Mouse (Mus musculus): ENCODE data around the gene Prkca. TPM values are rescaled to one million over a fixed set of nuclear protein-coding genes. Genes with fewer than 3 reads are reported as not detected.

Gene Prkca
- total RNA-seq, 2 experiments from 2014 or later = 3.2 to 6.7 TPM

DNA sequence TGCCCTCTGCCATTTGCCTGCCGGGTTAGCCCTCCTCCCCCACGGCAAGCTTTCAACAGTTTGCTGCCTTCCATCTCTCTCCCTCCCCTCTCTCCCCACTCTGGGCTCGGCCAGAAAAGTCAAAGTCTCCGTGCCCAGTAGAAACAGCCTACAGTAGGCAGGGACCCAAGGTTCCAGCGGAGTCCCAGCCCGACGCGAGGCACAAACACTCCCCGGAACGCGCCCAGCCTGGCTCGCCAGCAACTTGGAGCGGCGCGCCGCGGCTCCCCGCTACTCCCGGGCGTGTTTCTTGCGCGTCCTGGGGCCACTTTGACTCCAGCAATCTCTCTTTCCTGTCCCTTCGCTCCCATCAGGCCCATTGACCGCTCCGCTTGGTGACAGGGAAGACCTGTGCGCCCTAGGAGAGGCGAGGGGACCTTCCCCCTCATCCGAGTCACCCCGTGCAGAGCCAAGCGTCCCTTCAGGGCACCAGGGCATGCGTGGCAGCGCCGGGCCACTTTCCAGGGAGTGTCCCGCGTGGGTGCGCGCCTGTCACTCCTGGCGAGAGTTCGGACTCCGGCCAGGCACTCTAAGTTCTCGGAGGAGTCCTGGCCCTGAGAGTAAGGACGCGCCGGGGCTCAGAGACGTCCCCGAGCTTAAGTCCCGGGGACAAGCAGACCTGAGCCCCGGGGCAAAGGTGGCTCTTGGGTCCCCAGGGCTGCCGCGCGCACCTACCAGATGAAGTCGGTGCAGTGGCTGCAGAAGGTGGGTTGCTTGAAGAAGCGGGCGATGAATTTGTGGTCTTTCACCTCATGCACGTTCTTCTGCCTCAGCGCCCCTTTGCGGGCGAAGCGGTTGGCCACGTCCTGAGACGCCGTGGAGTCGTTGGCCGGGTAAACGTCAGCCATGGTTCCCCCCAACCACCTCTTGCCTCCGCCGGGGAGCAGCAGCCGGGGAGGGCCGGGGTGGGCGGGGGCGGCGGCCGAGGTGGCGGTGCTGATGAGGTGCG is 653 bp downstream of the Prkca start, which contains the start of gene Apoh:
Gene Apoh, plus strand, starts transcription at position 574 of the 988 bp plus-strand sequence.
- no peak for ATAC-seq (replicated peaks; ENCODE audit: low FRiP score, poor library complexity, severe bottlenecking)

DNA sequence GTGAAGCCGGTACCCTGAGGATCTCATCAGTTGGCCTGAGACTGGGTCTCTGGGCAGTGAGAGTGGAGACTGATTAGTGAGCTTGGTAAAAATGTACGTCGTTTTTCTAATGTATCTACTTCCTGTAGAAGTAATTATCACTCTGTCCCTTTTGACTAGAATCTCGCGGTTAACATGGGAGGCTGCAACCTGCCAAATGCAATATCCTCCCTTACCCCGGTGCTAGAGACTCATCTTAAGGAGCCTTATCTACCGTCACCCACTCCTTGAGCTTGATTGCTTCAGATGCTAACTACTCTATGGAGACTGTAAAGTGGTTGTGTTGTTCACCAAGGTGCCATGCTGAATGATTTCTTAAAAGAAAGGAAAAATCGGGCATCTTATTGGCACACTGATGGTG is 1.9 kb downstream of the Prkca start:
- ATAC-seq (replicated peaks; ENCODE audit: low FRiP score, poor library complexity, severe bottlenecking) = no peak

DNA sequence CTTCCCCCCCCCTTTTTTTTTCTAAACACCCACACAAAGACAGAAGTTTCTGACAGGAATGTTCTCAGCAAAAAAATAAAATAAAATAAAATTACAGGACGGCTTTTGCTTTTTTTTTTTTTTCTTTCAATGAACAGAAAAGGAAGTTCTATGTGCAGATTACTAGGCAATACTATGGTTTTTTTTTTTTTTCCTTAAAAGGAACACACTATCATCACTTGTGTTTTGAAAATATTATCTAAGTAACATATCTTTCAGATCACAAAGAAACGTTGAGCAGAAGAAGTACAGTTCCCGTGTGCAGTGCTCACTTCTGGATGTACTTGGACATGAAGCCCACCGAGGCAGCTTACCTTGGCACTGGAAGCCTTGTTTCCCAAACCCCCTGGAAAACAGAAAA is 3.4 kb downstream of the Prkca start:
- ATAC-seq (replicated peaks; ENCODE audit: low FRiP score, poor library complexity, severe bottlenecking) = no peak

DNA sequence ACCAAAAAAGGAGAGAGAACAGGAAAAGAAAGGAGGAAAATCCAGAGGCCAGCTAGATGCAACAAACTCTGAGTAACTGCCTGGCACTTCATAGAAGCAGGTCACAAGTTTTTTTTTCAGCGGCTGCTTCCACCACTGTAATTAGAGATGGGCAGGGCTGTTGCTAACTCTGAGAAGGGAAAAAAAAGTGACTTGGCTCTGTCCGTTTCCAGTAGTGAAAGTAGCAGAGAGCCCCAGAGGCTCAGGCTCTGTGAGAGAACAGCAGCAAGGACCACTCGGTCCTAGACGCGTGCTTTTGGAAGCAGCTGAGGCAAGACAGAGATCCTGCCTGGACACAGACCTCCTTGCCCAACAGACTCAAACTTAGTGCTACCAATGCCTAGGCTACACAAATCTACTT is 7.3 kb downstream of the Prkca start:
- ATAC-seq (replicated peaks; ENCODE audit: low FRiP score, poor library complexity, severe bottlenecking) = no peak

DNA sequence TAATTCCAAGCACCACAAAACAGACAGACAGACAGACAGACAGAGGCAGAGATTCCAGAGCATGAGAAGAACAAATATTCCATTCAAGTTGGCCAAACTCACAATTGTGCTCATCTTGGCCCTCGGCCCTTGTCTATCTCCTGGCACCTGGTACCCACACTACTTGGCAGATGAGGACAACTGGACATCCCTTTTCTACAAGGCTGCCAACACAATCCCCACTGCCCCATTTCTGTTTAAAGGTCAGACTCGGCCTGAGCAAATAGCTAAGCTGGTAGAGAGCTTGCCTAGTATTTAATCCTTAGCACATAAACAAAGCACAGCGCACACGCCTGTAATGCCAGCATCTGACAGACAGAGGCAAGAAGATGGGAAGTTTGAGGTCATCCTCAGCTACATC is 8.2 kb downstream of the Prkca start:
- ATAC-seq (replicated peaks; ENCODE audit: low FRiP score, poor library complexity, severe bottlenecking) = no peak

DNA sequence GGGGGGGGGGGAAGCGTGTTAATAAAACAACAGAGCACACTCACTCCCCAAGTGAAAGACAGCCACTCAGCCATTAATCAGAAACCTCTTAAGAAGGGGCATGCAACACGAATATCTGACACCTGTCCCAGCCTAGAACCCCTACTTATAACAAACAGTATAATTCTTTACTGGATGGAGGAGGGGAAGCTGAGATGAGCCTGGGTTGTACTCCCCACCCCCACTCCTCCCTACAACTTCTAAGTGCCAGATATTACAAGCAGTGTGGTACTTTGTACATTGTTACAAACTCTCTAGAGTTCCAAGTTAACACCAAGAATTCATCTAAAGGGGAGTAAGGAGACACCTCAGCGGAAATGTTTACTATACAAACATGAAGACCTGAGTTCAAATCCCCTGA is 9.1 kb downstream of the Prkca start:
- no peak for ATAC-seq (replicated peaks; ENCODE audit: low FRiP score, poor library complexity, severe bottlenecking)

DNA sequence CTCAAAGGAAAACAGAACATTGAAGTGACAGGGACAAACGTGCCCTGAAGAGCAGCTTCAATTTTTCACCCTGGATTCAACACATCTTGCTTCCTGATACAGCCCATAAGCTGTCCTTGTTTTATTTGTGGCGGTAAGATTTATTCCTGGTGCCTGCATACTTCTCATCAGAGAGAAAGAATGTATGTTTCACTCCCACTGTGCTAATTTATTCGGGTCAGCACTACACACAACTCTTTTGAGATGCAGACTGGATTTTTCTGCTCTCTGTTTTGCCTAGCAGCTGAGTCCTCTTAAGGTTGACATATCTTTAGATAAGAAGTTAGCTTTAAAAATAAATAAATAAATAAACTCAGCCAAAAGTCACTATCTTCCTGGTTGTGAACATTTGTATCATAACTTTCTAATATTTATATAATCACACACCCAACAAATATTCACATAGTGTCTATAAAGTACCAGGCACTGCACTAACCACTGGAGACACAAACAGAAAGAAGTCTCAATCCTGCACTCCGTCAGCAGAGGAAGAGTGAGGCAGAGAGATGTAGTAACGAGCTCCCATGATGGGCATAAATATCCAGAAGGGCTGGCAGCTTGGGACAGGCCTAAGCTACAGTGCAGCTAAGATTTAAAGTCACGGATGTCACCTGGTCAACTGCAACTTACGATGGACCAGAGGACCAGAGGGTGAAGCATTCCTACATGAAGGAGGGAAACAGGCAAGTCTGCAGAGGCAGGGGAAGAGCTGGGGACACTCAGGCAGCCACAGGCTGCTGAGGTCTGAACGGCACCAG is 9.9 kb downstream of the Prkca start:
- ATAC-seq (replicated peaks; ENCODE audit: low FRiP score, poor library complexity, severe bottlenecking) = no peak

DNA sequence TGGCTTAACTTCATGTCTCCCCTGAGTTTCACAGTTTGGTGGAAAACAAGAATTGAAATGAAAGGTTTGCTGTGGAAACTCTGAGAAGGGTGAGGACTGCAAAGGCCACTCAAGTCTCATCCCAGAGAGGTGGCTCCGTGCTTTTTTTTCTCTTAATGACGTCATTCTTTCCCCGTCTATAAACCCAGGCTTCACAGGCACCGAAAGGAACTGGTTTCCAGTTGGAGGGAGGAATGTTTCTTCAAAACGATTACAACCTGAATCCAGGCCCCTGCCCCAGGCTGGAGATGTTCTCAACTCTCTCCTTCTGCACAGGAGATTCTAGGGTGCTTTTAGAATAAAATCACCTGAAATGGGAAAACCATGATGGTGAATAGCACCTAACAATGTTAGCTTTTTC is 10.7 kb downstream of the Prkca start:
- no peak for ATAC-seq (replicated peaks; ENCODE audit: low FRiP score, poor library complexity, severe bottlenecking)

DNA sequence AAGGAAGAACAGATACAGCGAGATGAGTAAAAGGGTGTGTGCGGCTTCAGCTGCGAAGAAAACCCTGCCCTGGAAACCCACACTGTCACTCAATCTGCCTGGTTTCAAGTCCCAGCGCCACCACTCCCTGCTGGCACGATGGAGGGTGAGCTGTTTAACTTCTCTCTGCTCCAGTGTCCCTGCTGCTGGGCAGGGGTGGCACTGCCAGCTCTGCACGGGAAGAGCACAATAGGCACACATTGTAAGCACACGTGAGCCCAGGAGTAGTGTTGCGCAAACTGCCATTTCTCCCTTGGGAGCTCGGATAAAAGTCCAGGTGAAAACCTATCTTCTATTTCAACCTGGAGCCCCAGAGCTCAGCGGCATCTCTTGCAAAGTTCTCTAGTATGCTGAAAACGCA is 12.9 kb downstream of the Prkca start:
- ATAC-seq (replicated peaks; ENCODE audit: low FRiP score, poor library complexity, severe bottlenecking) = no peak

DNA sequence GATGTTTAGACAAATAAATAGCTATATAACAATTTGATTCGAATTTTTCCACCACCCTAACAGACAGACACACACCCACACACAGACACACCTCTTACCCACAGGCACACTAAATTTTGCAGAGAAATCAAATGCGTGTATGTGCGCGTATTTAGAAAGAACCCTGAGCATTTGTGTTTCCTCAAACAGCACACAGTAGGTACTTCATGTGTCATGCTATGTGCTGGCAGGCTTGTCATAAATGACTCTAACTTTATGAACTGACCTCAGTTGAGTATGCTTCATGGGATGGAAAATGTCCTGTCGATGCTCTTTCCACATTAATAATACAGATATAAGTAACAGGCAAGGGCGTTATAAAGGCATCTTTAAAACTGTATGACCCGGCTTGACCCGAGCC is 17.8 kb downstream of the Prkca start:
- no peak for ATAC-seq (replicated peaks; ENCODE audit: low FRiP score, poor library complexity, severe bottlenecking)

DNA sequence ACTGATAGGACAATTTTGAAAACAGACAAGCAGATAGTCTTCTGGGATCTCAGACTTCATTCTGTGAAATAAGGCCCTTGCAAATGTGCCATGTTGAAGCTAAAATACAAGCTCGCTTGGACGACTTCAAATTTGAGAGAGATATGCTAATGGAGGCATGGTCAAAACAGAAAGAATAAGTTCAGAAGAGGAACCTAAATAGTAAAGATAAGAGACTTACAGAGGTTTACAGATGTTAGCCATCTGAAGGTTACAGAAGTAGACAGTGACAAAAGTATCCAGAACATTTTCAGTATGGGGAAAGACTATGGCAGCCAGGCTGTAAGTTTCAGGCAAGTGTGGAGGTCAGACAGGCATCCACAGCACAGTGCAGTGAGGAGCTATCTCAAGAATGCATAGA is 21.6 kb downstream of the Prkca start:
- ATAC-seq (replicated peaks; ENCODE audit: low FRiP score, poor library complexity, severe bottlenecking) = no peak

DNA sequence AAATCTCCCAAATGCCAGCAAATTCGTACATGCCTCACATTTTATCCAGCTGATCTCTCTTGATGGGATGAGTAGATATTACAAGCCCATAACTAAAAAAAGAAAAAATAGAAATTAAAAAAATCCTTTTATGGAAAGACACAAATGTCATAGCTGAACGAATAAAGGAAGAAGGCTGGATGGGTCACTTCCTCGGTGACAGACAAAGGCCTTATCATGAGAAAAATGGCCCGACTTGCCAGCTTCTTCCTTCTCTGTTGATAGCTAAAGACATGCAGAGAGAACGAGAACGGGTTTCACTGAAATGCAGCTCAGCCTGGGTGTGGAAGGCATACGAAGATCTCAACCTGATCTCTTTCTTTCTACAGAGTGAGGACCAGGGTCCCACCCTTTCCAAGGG is 23.2 kb downstream of the Prkca start:
- no peak for ATAC-seq (replicated peaks; ENCODE audit: low FRiP score, poor library complexity, severe bottlenecking)

DNA sequence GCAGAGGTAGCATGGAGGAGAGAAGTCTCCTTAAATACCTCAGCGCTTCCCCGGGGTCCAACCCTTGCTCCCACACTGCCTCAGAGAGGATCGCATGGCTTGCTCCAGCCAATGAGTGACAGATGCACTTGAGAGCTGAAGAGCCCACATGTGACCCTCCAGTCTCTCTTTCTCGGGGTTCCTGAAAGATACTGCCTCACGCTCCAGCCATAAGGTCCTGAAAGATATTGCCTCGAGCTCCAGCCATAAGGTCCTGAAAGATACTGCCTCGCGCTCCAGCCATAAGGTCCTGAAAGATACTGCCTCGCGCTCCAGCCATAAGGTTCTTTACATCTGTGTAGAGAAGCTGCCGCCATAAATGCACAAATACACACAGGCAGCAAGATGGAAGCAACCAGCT is 24.6 kb downstream of the Prkca start:
- no peak for ATAC-seq (replicated peaks; ENCODE audit: low FRiP score, poor library complexity, severe bottlenecking)

DNA sequence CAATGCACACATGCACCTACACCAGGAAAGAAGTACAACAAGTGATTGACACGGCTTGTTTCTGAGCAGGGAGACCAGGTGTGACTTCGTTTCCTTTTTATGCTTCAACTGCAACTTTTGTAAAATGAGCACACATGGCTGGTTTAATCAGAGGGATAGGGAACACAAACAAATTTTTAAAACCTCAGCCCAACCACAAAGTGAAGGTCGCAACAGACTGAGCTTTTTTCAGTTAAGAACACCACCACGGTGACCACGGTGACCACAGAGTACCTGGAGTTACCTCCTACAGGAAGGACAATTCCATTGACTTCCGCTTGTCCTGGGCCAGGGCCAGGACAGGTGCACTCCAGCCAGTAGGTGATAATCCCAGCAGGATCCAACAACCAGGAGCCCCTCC is 25.9 kb downstream of the Prkca start:
- ATAC-seq (replicated peaks; ENCODE audit: low FRiP score, poor library complexity, severe bottlenecking) = no peak

DNA sequence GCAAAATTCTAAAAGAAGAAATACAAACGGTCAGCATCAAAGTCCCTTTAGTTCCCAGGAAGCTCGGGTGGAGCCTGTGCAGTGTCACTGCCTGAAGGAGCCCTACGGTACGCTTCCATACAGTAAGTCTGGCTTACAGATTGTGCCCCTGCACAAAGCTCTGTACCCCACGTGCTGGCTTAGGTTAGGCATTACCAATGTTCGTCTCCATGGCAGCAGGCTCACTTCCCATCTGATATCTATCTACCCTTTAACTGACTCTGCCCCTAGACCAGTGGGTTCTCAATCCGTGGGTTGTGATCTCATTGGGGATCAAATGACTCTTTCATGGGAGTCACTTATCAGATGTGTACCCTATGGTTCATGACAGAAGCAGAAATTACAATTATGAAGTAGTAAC is 28.0 kb downstream of the Prkca start:
- ATAC-seq (replicated peaks; ENCODE audit: low FRiP score, poor library complexity, severe bottlenecking) = no peak

DNA sequence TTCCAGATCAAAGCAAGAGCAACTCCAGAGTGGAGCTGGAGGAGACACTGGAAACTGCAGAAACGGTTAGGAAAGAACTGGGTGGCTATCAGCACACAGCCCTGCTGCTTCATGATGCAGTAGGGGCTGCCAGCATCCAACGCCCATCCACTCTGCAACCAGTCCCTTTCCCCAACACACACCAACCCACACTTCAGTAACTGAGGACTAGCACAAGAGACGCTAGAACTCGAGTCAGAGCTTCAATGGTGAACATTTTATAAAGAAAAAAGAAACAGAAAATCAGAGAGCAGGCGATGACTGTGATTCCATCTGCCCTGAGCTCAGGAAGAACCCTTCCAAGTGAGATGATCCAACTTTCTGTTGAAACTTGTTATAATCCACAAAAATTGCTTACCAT is 31.2 kb downstream of the Prkca start:
- ATAC-seq (replicated peaks; ENCODE audit: low FRiP score, poor library complexity, severe bottlenecking) = no peak

DNA sequence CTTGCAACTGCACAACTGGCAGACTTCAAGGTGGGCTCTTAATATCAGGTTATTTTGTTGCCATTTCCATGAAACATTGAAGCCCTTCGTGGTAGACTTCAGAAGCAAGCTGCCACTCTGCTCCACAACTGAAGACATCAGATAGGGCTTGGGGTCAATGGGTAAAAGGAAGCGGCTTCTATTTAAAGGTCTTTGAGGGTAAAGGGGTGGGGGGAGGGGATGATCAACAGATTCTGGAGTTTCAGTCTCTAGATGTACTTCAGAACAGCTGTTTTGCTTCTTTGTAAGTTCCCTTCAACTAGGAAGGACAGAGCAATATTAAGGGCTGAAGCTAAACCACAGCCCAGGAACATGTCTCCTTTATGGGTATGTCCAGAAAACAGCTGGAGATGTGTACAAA is 31.8 kb downstream of the Prkca start:
- ATAC-seq (replicated peaks; ENCODE audit: low FRiP score, poor library complexity, severe bottlenecking) = no peak

DNA sequence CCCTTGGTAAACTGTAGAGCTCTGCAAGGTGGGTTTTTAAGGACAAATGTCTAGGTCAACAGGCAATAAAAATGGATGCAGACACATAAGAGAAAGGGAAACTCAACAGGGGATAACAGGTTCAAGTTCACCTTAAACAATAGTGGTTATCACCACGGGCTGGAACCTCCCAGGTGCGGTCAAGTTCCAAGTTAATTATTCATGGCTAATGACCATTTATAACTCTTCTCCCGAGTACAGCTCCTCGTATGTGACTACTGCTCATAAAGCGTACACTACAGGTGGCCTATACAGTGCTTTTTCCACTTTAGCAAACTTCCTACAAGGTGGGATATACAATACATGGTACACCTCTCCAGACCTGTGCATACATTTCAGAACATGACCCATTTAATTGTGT is 33.9 kb downstream of the Prkca start:
- ATAC-seq (replicated peaks; ENCODE audit: low FRiP score, poor library complexity, severe bottlenecking) = no peak

DNA sequence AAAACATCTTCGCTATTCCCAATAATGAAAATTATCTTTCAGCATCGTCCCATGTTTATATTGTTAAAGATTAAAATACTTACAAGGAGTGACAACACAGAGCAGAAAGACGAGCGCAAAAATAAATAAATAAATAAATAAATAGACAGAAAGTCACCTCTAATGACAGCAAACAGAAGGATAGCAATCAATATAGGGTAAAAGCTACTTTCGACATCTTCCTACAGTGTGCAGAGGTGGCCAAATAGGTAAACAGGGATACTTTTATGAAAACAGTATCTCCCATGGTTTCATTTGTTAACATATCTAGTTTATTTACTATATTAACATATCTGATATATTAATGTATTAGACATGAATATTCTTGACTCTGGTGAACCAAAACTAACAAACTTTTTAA is 35.5 kb downstream of the Prkca start:
- no peak for ATAC-seq (replicated peaks; ENCODE audit: low FRiP score, poor library complexity, severe bottlenecking)

DNA sequence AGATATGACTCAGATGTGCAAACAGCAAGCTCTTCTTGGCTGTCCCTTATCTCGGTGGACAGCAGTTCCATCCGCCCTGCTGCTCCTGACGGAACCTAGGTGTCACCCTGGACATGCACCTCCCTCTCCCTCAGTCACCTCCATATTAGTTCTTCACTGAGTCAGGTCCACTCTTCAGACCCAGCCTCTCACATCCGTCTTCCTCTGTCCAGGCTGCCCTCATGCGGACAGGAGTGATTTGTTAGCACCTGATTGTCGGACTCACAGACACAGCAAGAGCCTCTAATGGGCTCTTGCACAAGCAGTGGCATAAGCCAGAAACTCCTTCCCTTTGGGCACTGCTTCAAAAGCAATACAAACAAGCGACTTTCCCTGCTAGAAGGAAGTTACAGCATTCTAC is 36.5 kb downstream of the Prkca start:
- no peak for ATAC-seq (replicated peaks; ENCODE audit: low FRiP score, poor library complexity, severe bottlenecking)

DNA sequence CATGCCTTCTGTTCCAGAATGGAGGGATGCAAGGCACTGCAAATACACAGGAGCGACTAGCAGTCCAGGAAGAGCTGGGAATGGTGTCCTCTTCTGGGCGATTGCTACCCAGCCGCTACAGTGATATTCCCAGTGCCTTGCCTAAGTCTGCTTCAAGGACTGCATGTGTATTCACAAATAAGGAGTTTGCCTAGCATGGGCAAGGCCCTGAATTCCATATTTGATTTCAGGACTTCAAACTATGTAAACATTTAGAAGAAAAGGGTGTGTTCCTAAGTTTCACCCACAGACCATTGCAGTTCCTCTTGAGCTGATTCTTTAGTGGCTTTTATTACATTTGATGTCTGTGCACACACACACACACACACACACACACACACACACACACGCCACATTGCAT is 39.9 kb downstream of the Prkca start:
- no peak for ATAC-seq (replicated peaks; ENCODE audit: low FRiP score, poor library complexity, severe bottlenecking)

Measured in erythroblast, adult 5-6 weeks (primary cell).